23 mouse cellular contexts compared by ENCODE assay signal in genomic region chr2:77382766-77383165, GRCm38 (mm10).
A peak's percentile ranks its signal among the peaks of the same experiment; 100 is the strongest.
DNase-seq lines count a peak whose midpoint lies in the region.
"Had no signal": no experiment of that assay in that cellular context is flagged by ENCODE, and none has a peak within 500 bp of the region (broad histone marks: within the 10 kb centered on the region; RNA-seq: fewer than 3 reads in every experiment).

No protein-coding gene starts in this region.

- WGBS in heart, embryonic 10.5 days = 63% methylated on average over 5 of the region's 5 CpGs

- peak; percentile 40 for DNase-seq in adrenal gland, postnatal 10 days
- DNase-seq in adrenal gland, adult 18-20 months (ENCODE audit: low spot score in 2 of 2) = no peak
- DNase-seq in heart, adult 9 months (ENCODE audit: low spot score in 2 of 2) = peak; percentile 16 to 38
- DNase-seq in heart, embryonic 10.5 days (ENCODE audit: low spot score) = no peak
- DNase-seq in adipocyte (ENCODE audit: low spot score) = peak; percentile 95
- peak; percentile 17 for DNase-seq in lung, postnatal 25 days (ENCODE audit: low spot score)
- no peak for DNase-seq in gastrocnemius, postnatal 4 days (ENCODE audit: low spot score in 2 of 2)
- DNase-seq: cerebellum, adult 11 months; cerebellum, adult 9-10 months; cerebellum, postnatal 36 days; gastrocnemius, postnatal 10 days; kidney, adult 2 months; kidney, postnatal 36 days; left cerebral cortex, postnatal 4 days; liver, postnatal 0 days; right cerebral cortex, adult 18-20 months; spleen, adult 18-20 months; thymus, postnatal 14 days had no signal

- no peaks in the 10 kb centered on the region for H3K36me3 ChIP-seq in heart, embryonic 10.5 days
- H3K36me3 ChIP-seq: G1E; intestine, embryonic 15.5 days; liver, embryonic 12.5 days had no signal

- no peak overlapping the region for H3K27ac ChIP-seq in heart, embryonic 10.5 days
- H3K27ac ChIP-seq: forebrain, embryonic 13.5 days; hindbrain, postnatal 0 days; intestine, embryonic 15.5 days; liver, embryonic 12.5 days had no signal

- no peaks in the 10 kb centered on the region for H3K9me3 ChIP-seq in heart, embryonic 10.5 days
- H3K9me3 ChIP-seq: forebrain, embryonic 13.5 days; intestine, embryonic 15.5 days; liver, embryonic 12.5 days had no signal

- no peaks in the 10 kb centered on the region for H3K27me3 ChIP-seq in heart, embryonic 10.5 days (ENCODE audit: insufficient read depth, poor library complexity, severe bottlenecking)
- H3K27me3 ChIP-seq: forebrain, embryonic 13.5 days; intestine, embryonic 15.5 days; liver, embryonic 12.5 days had no signal

- H3K4me1 ChIP-seq in heart, embryonic 10.5 days = no peaks in the 10 kb centered on the region
- H3K4me1 ChIP-seq: forebrain, embryonic 13.5 days; intestine, embryonic 15.5 days; liver, embryonic 12.5 days had no signal

- H3K4me3 ChIP-seq in heart, embryonic 10.5 days = no peak overlapping the region
- H3K4me3 ChIP-seq: forebrain, embryonic 13.5 days; intestine, embryonic 15.5 days; liver, embryonic 12.5 days had no signal

Comparison
In these comparisons a context has a peak if more than half of its experiments do, and no peak if none do; other contexts are left out.
1. DNase-seq: peak in adrenal gland, postnatal 10 days (single experiment), heart, adult 9 months (2 of 2), adipocyte (single experiment) and lung, postnatal 25 days (single experiment); none in adrenal gland, adult 18-20 months (0 of 2), heart, embryonic 10.5 days (single experiment) and gastrocnemius, postnatal 4 days (0 of 2).